ENCODE assay signal across 14 mouse cellular contexts in genomic region chrX:48199026-48199425, GRCm38 (mm10). TPM values are rescaled to one million over a fixed set of nuclear protein-coding genes. Genes with fewer than 3 reads are reported as not detected.
"Had no signal": no experiment of that assay in that cellular context is flagged by ENCODE, and none has a peak within 500 bp of the region (broad histone marks: within the 10 kb centered on the region; RNA-seq: fewer than 3 reads in every experiment).

No protein-coding gene starts in this region.

- H3K4me3 ChIP-seq: kidney, embryonic 15.5 days; limb, embryonic 12.5 days; midbrain, embryonic 10.5 days; myocyte; neural tube, embryonic 15.5 days had no signal

- H3K9ac ChIP-seq: kidney, embryonic 15.5 days; limb, embryonic 12.5 days; liver, embryonic 14.5 days; neural tube, embryonic 15.5 days had no signal

- H3K27ac ChIP-seq: kidney, embryonic 15.5 days; limb, embryonic 12.5 days; liver, embryonic 14.5 days; midbrain, embryonic 10.5 days; neural tube, embryonic 15.5 days had no signal

- H3K27me3 ChIP-seq: kidney, embryonic 15.5 days; limb, embryonic 12.5 days; neural tube, embryonic 15.5 days had no signal

- H3K9me3 ChIP-seq: kidney, embryonic 15.5 days; limb, embryonic 12.5 days; midbrain, embryonic 10.5 days; neural tube, embryonic 15.5 days had no signal

- H3K4me1 ChIP-seq: kidney, embryonic 15.5 days; limb, embryonic 12.5 days; midbrain, embryonic 10.5 days; neural tube, embryonic 15.5 days had no signal

- DNase-seq: kidney, postnatal 14 days; liver; lung, adult 18-20 months; lung, postnatal 36 days; midbrain, embryonic 14.5 days; right cerebral cortex, adult 18-20 months; right cerebral cortex, postnatal 25 days; thymus, postnatal 36 days had no signal

- H3K4me2 ChIP-seq: kidney, embryonic 15.5 days; limb, embryonic 12.5 days; neural tube, embryonic 15.5 days had no signal

- H3K36me3 ChIP-seq: kidney, embryonic 15.5 days; limb, embryonic 12.5 days; midbrain, embryonic 10.5 days; neural tube, embryonic 15.5 days had no signal

RNA-seq across cellular contexts. Expression of gene Sash3, which starts 52.8 kb away (rescaled TPM):
- polyA plus RNA-seq: myocyte had no signal
